Mouse (Mus musculus): ENCODE data around the gene AC124502.3.
"Not testable (repeated sequence)": the region's sequence is repeated elsewhere in the genome, so short reads cannot be mapped to it uniquely, and the experiment has no call there.

Gene AC124502.3

DNA sequence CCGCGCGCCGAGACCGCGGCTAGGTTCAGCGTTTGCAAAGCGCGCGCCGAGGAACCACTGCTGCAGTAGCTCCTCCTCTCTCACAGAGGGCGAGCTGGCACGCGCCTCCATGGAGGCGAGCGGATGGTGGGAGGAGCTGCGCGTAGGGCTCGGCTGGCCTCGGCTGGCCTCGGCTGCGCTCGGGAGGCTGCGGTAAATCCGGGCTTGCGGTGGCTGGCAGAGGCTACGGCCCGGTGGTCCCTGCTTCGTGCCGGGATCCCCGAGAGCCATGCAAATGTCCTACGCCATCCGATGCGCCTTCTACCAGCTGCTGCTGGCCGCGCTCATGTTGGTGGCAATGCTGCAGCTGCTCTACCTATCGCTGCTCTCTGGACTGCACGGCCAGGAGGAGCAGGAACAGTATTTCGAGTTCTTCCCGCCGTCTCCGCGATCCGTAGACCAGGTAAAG is at the start of gene AC124502.3, which contains the start of gene B4gat1:
Gene AC124502.3 (plus strand): TSS at position 183 of the 448 bp plus-strand sequence.
Gene B4gat1 (plus strand): TSS at position 118 of the 448 bp plus-strand sequence.
- peak; percentile 97 for DNase-seq (ENCODE audit: low read depth, low spot score)

DNA sequence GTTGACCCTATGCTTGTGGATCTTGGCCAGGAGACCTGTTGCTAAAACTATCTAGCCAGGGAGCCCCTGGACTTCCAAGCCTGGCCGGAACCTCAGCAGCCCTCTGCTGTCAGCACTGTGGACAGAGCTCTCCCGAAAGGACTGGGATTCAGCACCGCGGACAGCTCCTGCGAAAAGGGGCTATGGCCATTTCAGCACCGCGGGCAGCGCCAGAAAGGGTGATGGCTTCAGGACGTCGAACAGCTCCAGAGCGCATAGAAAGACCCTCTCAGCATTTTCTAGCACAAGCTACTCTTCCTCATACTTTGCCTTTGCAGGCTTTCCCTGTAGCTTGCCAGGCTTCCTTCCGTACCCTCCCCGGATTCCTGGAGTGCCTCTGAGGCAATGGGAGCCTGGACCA is 49.7 kb upstream of the AC124502.3 start:
- DNase-seq (ENCODE audit: low read depth, low spot score), result peak; percentile 61

DNA sequence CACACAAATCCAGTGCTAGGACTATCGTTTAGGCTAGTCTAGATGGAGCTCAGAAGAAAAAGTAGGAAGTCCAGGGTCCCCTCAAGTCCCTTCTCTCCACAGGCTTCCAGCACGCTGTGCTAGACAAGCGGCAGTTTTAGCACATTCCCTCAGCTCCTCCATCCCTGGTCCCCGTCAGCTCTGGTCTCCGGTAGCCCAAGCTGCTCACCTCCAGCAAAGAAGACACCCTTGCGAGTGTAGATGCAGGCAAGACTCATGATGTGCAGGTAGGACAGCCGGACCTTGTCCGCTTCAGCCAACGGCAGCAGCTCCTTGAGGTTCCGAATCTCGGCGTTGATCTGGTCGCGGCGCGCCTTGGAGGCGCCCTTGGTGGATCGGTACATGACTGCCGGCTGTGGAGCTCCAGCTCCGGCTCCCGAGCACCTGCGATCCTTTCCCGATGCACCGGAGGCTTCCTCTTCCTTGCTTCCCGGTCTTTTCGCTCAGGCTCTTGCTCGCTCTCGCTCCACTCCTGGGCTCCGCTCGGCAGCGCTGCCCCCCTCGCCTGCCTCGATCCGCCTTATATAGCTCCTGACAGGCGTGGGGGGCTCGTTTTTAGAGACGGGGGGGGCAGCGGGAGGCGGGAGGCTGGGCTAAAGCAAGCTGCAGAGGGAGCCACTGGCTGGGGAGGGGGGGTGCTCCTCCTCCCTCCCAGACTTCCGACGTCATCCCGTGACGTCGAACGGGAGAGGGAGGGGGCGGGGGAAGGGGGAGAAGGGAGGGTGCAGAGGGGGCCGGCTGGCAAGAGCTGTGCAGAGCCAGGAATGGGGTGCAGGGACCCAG is 49.0 kb upstream of the AC124502.3 start:
- DNase-seq (ENCODE audit: low read depth, low spot score), result peak; percentile 97

DNA sequence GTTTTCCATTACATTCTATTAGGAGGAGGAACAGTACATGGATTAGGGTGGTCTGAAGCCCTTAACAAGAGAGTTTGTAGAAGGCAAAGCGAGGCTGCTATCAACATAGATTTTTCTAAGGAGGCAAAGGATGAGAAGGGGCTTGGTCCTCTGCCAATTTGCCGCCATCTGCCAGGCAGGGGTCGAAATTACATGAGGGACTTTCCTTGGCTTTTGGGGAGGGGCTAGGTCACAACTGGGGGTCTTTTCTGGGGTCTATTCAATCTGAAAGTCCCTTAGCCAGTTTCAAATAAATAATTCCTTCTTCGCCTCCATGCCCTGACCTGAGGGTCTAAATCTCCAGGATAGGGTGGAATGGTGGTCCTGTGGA is 48.5 kb upstream of the AC124502.3 start, which contains the start of gene Npas4:
Gene Npas4 (minus strand): TSS at position 61 of the 370 bp plus-strand sequence.
- no peak for DNase-seq (ENCODE audit: low read depth, low spot score)

DNA sequence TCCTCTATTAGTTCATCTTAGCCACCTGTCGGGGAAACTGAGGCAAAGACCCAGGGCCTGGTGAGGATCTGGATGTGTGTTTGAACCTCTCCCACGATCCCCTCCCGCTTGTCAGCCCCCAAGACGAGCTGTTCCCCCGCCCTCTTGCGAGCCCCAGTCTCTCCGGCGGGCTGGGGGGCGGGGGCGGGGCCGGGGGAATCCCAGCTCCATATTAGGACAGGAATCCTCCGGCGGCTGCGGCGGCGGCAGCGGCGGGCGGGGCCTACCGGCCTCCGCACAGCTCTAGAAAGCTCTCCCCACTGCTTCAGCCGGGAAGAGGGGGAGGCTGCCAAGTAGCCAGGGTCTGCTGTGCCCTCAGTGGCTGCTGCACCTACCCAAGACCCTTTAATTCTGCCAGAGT is 48.0 kb upstream of the AC124502.3 start:
- DNase-seq (ENCODE audit: low read depth, low spot score), result peak; percentile 71

- DNase-seq (ENCODE audit: low read depth, low spot score), result no peak
Observed at GRCm38 (mm10) chr19:4992371-4992770, 46.3 kb upstream of the AC124502.3 start.

DNA sequence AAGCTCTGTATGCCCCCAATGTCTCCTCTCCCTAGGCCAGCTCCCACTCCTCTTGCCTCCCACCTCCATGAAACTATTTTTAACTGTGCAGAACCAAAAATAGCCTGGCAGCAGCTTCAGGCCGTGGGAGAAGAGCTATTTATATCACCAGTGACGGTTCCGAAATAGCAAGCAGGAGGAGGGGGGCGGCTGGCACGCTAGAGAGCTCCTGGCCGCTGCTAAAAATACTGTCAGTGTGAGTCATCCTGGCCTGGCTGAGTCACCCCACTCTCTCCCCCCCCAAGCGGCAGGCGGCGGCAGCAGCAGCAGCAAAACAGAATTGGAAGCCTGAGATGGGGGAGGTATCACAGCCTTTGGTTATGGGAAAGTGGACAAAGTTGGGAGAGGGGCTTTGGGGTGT is 45.8 kb upstream of the AC124502.3 start:
- DNase-seq (ENCODE audit: low read depth, low spot score), result peak; percentile 98

DNA sequence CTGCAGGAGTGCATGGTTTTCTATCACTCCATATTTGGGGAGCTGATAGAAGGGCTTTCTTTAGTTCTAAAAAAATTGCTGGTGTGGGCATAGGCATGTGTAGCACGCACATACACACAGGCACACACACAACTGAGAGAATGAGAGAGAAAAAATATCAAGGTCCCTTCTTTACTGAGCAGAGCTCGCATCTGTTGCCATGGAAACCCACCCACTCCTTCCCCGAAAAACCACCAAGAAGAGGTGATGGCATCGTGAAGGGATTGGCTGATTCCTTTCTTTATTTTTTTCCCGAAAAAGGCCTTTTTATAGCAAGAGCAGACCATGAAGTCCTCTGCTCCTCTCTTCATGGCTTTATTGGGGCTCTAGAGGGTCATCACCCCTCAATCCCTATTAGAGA is 44.6 kb upstream of the AC124502.3 start:
- DNase-seq (ENCODE audit: low read depth, low spot score), result peak; percentile 96

- peak; percentile 91 for DNase-seq (ENCODE audit: low read depth, low spot score)
Observed at GRCm38 (mm10) chr19:4999445-5000140, 39.1 kb upstream of the AC124502.3 start.

- DNase-seq (ENCODE audit: low read depth, low spot score), result peak; percentile 99
Observed at GRCm38 (mm10) chr19:5001666-5002406, 36.9 kb upstream of the AC124502.3 start.

DNA sequence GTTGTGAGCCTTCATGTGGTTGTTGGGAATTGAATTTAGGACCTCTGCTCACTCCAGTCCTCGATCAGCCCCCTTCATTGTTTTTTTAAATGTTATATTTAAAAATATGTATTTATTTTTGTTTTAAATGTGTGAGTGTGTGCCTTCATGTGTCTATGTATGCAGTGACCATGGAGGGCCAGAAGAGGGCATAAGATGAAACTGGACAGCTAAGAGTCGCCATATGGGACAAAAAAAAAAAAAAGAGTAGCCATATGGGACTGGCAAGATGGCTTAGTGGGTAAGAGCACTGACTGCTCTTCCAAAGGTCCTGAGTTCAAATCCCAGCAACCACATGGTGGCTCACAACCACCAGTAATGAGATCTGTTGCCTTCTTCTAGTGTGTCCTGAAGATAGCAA is 35.0 kb upstream of the AC124502.3 start:
- not testable (repeated sequence) for DNase-seq (ENCODE audit: low read depth, low spot score)

GRCm38 (mm10) chr19:5004925-5005324 is 33.8 kb upstream of the AC124502.3 start:
- DNase-seq (ENCODE audit: low read depth, low spot score), result no peak

- DNase-seq (ENCODE audit: low read depth, low spot score), result peak; percentile 20
Observed at GRCm38 (mm10) chr19:5013138-5013537, 25.6 kb upstream of the AC124502.3 start.

GRCm38 (mm10) chr19:5014961-5015398 is 23.7 kb upstream of the AC124502.3 start:
- DNase-seq (ENCODE audit: low read depth, low spot score), result peak; percentile 73

DNA sequence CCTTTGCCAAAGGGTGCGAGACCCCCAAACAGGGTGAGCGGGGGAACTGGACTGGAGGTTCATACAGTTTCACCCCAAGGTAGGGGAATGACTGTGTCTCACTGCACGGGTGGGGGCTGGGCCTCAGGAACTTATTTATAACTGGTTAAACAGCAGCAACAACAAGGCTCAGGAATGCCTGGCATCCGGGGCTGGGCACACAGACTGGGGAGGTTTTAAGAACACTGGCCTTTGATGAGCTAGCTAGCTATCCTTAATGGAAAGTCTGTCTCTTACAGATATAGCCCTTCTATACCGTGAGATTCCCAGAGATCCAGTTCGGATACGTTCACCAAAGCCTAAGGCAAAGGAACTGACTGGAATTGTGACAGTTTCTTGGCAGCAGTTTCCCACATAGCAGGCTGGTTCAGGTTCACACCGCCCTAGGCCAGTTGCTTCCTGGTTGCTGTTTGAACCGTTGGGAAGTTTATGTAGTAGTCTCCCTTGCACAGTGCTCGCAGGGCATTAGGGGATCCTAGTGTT is 22.4 kb upstream of the AC124502.3 start:
- DNase-seq (ENCODE audit: low read depth, low spot score), result no peak

- DNase-seq (ENCODE audit: low read depth, low spot score), result peak; percentile 88
Observed at GRCm38 (mm10) chr19:5016782-5017181, 21.9 kb upstream of the AC124502.3 start.

DNA sequence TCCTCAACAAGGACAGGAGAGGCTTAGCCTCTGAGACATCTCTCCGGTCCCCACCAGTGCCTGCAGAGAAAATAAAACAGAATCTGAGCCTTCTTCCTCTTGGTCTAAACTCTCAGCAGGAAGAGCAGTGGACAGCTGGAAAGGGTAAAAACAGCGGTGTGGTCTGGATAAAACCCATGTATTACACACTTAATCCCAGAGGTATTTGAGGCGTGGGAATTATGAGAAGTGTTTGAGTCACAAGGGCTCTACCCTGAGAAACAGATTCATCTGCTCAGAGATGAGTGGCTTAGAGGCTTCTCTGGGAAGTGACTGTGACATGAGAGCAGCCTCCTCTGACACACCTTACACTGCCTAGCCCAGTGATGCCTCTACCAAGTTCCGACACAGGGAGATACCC is 21.1 kb upstream of the AC124502.3 start:
- DNase-seq (ENCODE audit: low read depth, low spot score), result no peak

GRCm38 (mm10) chr19:5018191-5018590 is 20.5 kb upstream of the AC124502.3 start:
- DNase-seq (ENCODE audit: low read depth, low spot score), result no peak

GRCm38 (mm10) chr19:5021416-5021815 is 17.3 kb upstream of the AC124502.3 start:
- no peak for DNase-seq (ENCODE audit: low read depth, low spot score)

GRCm38 (mm10) chr19:5023621-5024479 is 14.8 kb upstream of the AC124502.3 start, which contains the start of gene Slc29a2:
Gene Slc29a2, plus strand, starts transcription at chr19:5023860.
- DNase-seq (ENCODE audit: low read depth, low spot score), result peak; percentile 96

DNA sequence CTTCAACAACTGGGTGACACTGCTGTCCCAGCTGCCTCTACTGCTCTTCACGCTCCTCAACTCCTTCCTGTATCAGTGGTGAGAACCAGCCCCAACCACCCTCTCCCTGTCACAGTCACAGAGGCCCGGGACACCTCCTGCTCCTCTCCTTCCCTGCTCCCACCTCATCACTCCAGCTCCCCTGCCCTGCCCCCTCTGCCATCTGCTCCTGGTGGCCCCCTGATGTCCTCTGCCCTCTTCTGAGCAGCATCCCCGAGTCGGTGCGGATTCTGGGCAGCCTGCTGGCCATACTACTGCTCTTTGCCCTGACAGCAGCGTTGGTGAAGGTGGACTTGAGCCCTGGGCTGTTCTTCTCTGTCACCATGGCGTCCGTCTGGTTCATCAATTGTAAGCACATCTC is 12.6 kb upstream of the AC124502.3 start:
- no peak for DNase-seq (ENCODE audit: low read depth, low spot score)
